Mouse (Mus musculus) ES-E14 (cell line): ENCODE measurements at regions not wholly inside any gene's neighbourhood (a gene's known extent, or its start where the extent isn't known, plus 50 kb on each side); places are given as distances from the start of the nearest gene placed in this dataset.

ENCODE experiments used
- DNase-seq: peaks from one replicate; pipeline ENCODE4 v3.0.0-alpha.2; 2013; ENCODE audit warnings: low read depth, low spot score
- H3K27ac ChIP-seq: 2 replicates; pipeline ENCODE4 v1.5.1; 2012; ENCODE audit warnings: low read depth, mild to moderate bottlenecking, low read length, moderate library complexity, mixed read lengths; ENCODE audit not compliant: poor library complexity, insufficient read depth, severe bottlenecking
- H3K36me3 ChIP-seq: 2 replicates; pipeline ENCODE4 v1.6.1; 2012; ENCODE audit warnings: mild to moderate bottlenecking, low read length, moderate library complexity, mixed read lengths; ENCODE audit not compliant: control insufficient read depth, poor library complexity, insufficient read depth, severe bottlenecking
- H3K4me1 ChIP-seq, 2 experiments: fragments of 150-350 bp in 1 of 2; sonication (generic) in 1 of 2; 2 replicates each; pipeline ENCODE4 v1.6.1; 2012; ENCODE audit warnings: low read length in 2 of 2, mild to moderate bottlenecking in 1 of 2, mixed read lengths in 1 of 2; ENCODE audit not compliant: control insufficient read depth in 2 of 2, insufficient read depth in 2 of 2, poor library complexity in 1 of 2
- H3K4me3 ChIP-seq, 2 experiments: fragments of 150-350 bp in 1 of 2; sonication (generic) in 1 of 2; 2 replicates each; pipeline ENCODE4 v1.5.1; 2012; ENCODE audit warnings: low read length in 2 of 2, low read depth in 1 of 2, mild to moderate bottlenecking in 1 of 2, mixed read lengths in 1 of 2; ENCODE audit not compliant: insufficient read depth in 1 of 2, poor library complexity in 1 of 2, severe bottlenecking in 1 of 2
- H3K9ac ChIP-seq: 2 replicates; pipeline ENCODE4 v1.6.1; 2012; ENCODE audit warnings: low read depth, mild to moderate bottlenecking, low read length, mixed read lengths; ENCODE audit not compliant: poor library complexity, insufficient read depth, severe bottlenecking
- H3K9me3 ChIP-seq: fragments of 150-350 bp; sonication (generic); 2 replicates; pipeline ENCODE4 v1.6.1; 2012; ENCODE audit warnings: low read depth, mild to moderate bottlenecking, low read length; ENCODE audit not compliant: control insufficient read depth, insufficient read depth
- CHD2 ChIP-seq: IDR thresholded peaks from 2 replicates; pipeline ENCODE4 v1.6.1; 2014; ENCODE audit warnings: mild to moderate bottlenecking, low read depth, low read length, inconsistent platforms
- HCFC1 ChIP-seq: IDR thresholded peaks from 2 replicates; pipeline ENCODE4 v1.6.1; 2012; ENCODE audit warnings: low read length, inconsistent platforms, borderline replicate concordance; ENCODE audit not compliant: insufficient read depth
- MAFK ChIP-seq: IDR thresholded peaks from 2 replicates; pipeline ENCODE4 v1.6.1; 2014; ENCODE audit warnings: mild to moderate bottlenecking, low read depth, low read length, inconsistent platforms; ENCODE audit not compliant: insufficient read depth
- ZC3H11A ChIP-seq: IDR thresholded peaks from 2 replicates; pipeline ENCODE4 v1.6.1; 2012; ENCODE audit warnings: low read depth, mild to moderate bottlenecking, inconsistent platforms, low read length, borderline replicate concordance
- ZNF384 ChIP-seq: IDR thresholded peaks from 2 replicates; pipeline ENCODE4 v1.6.1; 2012; ENCODE audit warnings: low read depth, low read length, inconsistent platforms
- in situ Hi-C, 2 experiments: fragments of 600-800 bp; cut with MboI; formaldehyde crosslinking; loops; one replicate each; pipeline ENCODE4 v1.15.1; 2025; ENCODE audit warnings: low sequenced_read_pairs in 2 of 2, inconsistent platforms in 1 of 2; ENCODE audit not compliant: unreplicated experiment in 2 of 2

DNA sequence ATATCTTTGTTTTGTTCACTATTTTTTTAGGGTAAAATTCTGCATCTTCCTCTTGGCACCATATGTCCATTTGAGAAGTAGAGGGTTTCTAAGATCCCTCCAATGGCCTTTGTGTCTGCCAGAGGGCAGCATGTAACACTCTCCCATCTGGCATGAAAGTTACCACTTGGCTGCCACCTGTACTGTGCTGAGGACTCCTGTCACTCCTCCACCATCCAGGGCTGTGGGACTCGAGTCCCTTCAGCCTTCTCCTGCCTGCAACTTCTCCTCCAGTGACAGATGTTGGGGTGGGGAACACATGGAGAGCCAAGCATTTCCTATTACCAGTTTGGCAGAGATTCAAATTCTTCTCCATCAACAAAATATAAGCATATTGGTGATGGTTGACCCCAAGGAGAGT, 262.3 kb upstream of the Marcks start:
- no peak for TF ChIP-seq CHD2
- no peaks in the 10 kb centered on the region for H3K36me3 ChIP-seq
- no peak overlapping the region for H3K27ac ChIP-seq
- no peaks in the 10 kb centered on the region for H3K9me3 ChIP-seq
- peaks cover 0 to 7% of the 10 kb centered on the region in 2 experiments; a peak in 1 of 4 replicates for H3K4me1 ChIP-seq
- no peak overlapping the region for H3K4me3 ChIP-seq
- in situ Hi-C loops = no loop called here
- no peak for DNase-seq
- H3K9ac ChIP-seq = no peak overlapping the region

DNA sequence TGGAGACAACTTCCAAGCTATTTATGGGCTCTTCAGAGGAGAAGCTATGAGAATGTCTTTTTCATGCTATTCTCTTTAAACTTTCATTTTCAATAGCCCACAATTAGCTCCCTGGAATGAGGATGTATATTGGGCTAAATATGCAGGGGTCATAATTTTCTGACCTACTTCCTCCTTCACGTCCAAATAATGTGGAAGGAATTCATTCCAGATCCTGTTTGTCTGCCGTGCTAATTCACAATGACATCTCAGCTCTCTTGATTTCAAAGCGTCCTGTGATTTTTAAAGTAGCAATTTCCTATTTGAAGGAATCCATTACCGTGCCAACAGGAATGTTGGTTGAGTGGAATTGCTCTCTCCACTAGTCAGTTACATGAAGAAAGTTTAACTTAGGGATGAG, 261.7 kb upstream of the Marcks start:
- H3K4me1 ChIP-seq = peaks cover 0 to 7% of the 10 kb centered on the region in 2 experiments; a peak in 1 of 4 replicates
- H3K27ac ChIP-seq = no peak overlapping the region
- DNase-seq = no peak
- no peaks in the 10 kb centered on the region for H3K9me3 ChIP-seq
- TF ChIP-seq CHD2 = no peak
- TF ChIP-seq ZC3H11A = no peak
- no peak for TF ChIP-seq HCFC1
- TF ChIP-seq ZNF384 = no peak
- no peak for TF ChIP-seq MAFK
- H3K36me3 ChIP-seq = no peaks in the 10 kb centered on the region
- in situ Hi-C loops = no loop called here
- no peak overlapping the region for H3K4me3 ChIP-seq
- no peak overlapping the region for H3K9ac ChIP-seq

- no peak for TF ChIP-seq MAFK
- no peak for TF ChIP-seq ZC3H11A
- TF ChIP-seq ZNF384 = no peak
- TF ChIP-seq CHD2 = no peak
- TF ChIP-seq HCFC1 = no peak
- Histone ChIP-seq H3K4me1 (peaks cover 0 to 7% of the 10 kb centered on the region in 2 experiments; a peak in 1 of 4 replicates), H3K9me3 (no peaks in the 10 kb centered on the region), H3K9ac (0 out of 2 replicates have a peak overlapping the region, but pooled peaks have one; percentile 31), H3K4me3 (peak overlapping the region; percentile 26 to 40; a peak in 2 of 4 replicates), H3K36me3 (no peaks in the 10 kb centered on the region), H3K27ac (no peak overlapping the region)
- no peak for DNase-seq
- in situ Hi-C loops = no loop called here
Measured at GRCm38 (mm10) chr10:37397271-37397991, 258.7 kb upstream of the Marcks start.

DNA sequence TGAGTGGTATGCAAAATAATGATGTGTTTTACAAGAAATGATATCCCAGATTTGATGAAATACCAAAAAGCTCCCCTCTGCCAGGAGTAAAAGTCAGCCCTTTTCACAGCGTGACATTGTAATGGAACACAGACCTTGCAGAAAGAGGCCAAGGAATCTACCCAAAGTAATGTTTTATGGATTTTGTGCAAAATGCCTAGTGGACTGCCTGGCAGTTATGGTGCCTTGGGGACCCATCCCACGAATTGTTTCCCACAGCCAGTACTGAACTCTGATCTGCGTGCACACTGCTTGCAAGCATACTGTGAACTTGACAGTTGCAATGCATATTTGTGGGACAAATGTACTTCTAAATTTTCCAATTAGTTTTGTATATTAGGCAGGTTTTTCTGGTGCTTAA, 251.3 kb upstream of the Marcks start:
- H3K27ac ChIP-seq = no peak overlapping the region
- H3K4me3 ChIP-seq = no peak overlapping the region
- H3K36me3 ChIP-seq = no peaks in the 10 kb centered on the region
- no peak for TF ChIP-seq MAFK
- TF ChIP-seq HCFC1 = no peak
- no peak for TF ChIP-seq CHD2
- TF ChIP-seq ZC3H11A = no peak
- no peak for TF ChIP-seq ZNF384
- in situ Hi-C loops = no loop called here
- no peaks in the 10 kb centered on the region for H3K9me3 ChIP-seq
- H3K9ac ChIP-seq = no peak overlapping the region
- no peaks in the 10 kb centered on the region for H3K4me1 ChIP-seq
- no peak for DNase-seq

DNA sequence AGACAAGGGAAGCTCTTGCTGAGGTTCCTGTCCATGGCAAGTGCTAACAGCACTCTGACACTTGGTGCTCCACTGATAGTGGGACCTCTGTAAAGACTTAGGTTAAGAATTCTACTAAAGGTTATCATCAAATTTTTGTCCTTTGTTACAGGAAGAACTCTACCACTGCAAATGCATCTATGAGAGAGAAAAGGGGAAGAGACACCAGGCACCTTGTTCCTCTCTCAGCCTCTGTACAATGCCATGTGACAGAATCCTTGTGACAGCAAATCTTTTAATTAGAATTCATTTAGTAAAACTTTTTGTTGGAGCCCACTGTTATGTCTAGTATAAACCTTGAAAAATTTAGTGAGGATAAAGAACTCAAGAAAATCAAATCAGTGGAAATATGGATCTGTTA, 247.5 kb upstream of the Marcks start:
- in situ Hi-C loops = no loop called here
- no peak for TF ChIP-seq MAFK
- no peak for TF ChIP-seq ZC3H11A
- TF ChIP-seq CHD2 = no peak
- no peak for TF ChIP-seq ZNF384
- TF ChIP-seq HCFC1 = no peak
- Histone ChIP-seq H3K4me1 (no peaks in the 10 kb centered on the region), H3K36me3 (no peaks in the 10 kb centered on the region), H3K9ac (no peak overlapping the region), H3K4me3 (no peak overlapping the region), H3K9me3 (no peaks in the 10 kb centered on the region), H3K27ac (no peak overlapping the region)
- DNase-seq = no peak
